Mouse (Mus musculus): ENCODE data around the gene Xpnpep1.

DNA sequence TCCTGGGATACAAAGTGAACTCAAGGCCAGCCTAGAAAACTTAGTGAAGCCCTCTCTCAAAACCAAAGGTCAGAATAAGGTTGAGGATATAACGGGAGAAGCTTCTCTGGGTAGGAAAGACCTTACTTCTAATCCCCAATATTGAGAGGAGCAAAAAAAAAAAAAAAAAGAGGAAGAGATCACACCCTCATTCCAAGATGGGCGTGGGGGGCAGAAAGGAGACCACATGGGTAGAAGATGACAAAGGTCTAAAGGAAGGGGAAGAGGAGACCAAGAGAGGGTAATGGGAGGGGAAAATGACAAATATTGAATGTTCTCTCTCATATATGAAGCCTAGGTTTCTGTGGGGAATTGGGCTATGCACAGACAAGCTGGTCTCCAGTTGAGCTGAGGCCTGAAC lies 77.3 kb downstream of the Xpnpep1 start:
- TF ChIP-seq CTCF (IDR thresholded peaks at IDR 0.05; ENCODE audit: low read depth) (no peak), EP300 (optimal IDR thresholded peaks at IDR 0.05) (no peak)

Measured in stomach, postnatal 0 days (tissue).